ENCODE assay signal across 18 mouse cellular contexts in the genomic region with DNA sequence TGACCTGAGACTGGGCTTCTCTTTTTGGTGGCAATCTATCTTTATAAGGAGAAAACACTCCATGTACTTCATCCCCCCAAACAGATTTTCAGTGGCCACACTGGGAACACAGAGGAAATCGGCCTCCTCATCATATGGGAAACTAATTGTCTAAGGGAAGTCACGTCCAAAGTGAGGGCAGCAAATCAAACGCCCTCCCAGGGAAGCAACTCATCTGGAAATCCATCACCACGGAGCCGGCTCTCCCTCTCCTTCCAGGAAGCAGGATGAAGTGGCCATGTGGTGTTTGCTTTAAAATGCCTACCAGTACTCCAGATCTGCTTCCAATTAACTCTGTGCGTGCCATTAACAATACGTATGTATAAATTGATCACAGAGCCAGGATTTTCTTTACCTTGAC.
A peak's percentile ranks its signal among the peaks of the same experiment; 100 is the strongest.
DNase-seq lines count a peak whose midpoint lies in the region; ATAC-seq and TF ChIP-seq lines count a peak whose summit lies in the region.
"Had no signal": no experiment of that assay in that cellular context is flagged by ENCODE, and none has a peak within 500 bp of the region (broad histone marks: within the 10 kb centered on the region; RNA-seq: fewer than 3 reads in every experiment).

No protein-coding gene starts in this region.

- peak; percentile 9 for DNase-seq in hindbrain, embryonic 11.5 days (ENCODE audit: low spot score)
- no peak for DNase-seq in hindbrain, postnatal 0 days (ENCODE audit: low spot score)
- no peak for DNase-seq in heart, postnatal 0 days (ENCODE audit: low spot score)
- DNase-seq in mesoderm, embryonic 11.5 days (ENCODE audit: low read depth, low spot score) = peak; percentile 75
- DNase-seq in lung, postnatal 25 days (ENCODE audit: low spot score) = no peak
- no peak for DNase-seq in gastrocnemius, adult 8-10 months (ENCODE audit: low spot score in 2 of 2)
- no peak for DNase-seq in layer of hippocampus, adult 8-10 months (ENCODE audit: low spot score in 2 of 2)
- DNase-seq: cerebellum, adult 11-12 months; kidney, postnatal 4 days; thymus, postnatal 25 days had no signal

- WGBS in hindbrain, embryonic 11.5 days = 51% methylated on average over 7 of the region's 7 CpGs
- WGBS in hindbrain, postnatal 0 days = 53% methylated on average over 7 of the region's 7 CpGs
- WGBS in embryonic facial prominence, embryonic 12.5 days = 17% methylated on average over 7 of the region's 7 CpGs
- 34% methylated on average over 7 of the region's 7 CpGs for WGBS in heart, postnatal 0 days

- no peak overlapping the region for H3K4me2 ChIP-seq in hindbrain, embryonic 11.5 days (replicated peaks; ENCODE audit: low read depth, low read length)
- no peak overlapping the region for H3K4me2 ChIP-seq in hindbrain, postnatal 0 days (ENCODE audit: low read depth, low read length)
- no peak overlapping the region for H3K4me2 ChIP-seq in embryonic facial prominence, embryonic 12.5 days (replicated peaks)
- no peak overlapping the region for H3K4me2 ChIP-seq in heart, postnatal 0 days (ENCODE audit: low read depth, low read length)
- H3K4me2 ChIP-seq: embryonic facial prominence, embryonic 15.5 days; liver, embryonic 15.5 days; stomach, embryonic 15.5 days had no signal

- ATAC-seq in hindbrain, embryonic 11.5 days (ENCODE audit: low FRiP score) = no peak
- ATAC-seq in hindbrain, postnatal 0 days = no peak
- ATAC-seq in embryonic facial prominence, embryonic 12.5 days (ENCODE audit: insufficient number of reproducible peaks, insufficient read depth, low FRiP score, low TSS enrichment) = no peak
- ATAC-seq in heart, postnatal 0 days (ENCODE audit: insufficient read depth, low read depth) = peak; percentile 61; the same call in 1 of the 2 replicates
- ATAC-seq: forebrain, embryonic 16.5 days; intestine, embryonic 16.5 days had no signal

- no peaks in the 10 kb centered on the region for H3K9me3 ChIP-seq in hindbrain, embryonic 11.5 days (ENCODE audit: control insufficient read depth, low read length)
- H3K9me3 ChIP-seq in hindbrain, postnatal 0 days (ENCODE audit: low read length) = no peaks in the 10 kb centered on the region
- H3K9me3 ChIP-seq in embryonic facial prominence, embryonic 12.5 days = no peaks in the 10 kb centered on the region
- H3K9me3 ChIP-seq in heart, postnatal 0 days (replicated peaks; ENCODE audit: control insufficient read depth, low read length) = no peaks in the 10 kb centered on the region
- H3K9me3 ChIP-seq: embryonic facial prominence, embryonic 15.5 days; G1E; liver, embryonic 15.5 days; stomach, embryonic 15.5 days had no signal

- no peak overlapping the region for H3K4me3 ChIP-seq in hindbrain, embryonic 11.5 days (ENCODE audit: low read depth, low read length)
- no peak overlapping the region for H3K4me3 ChIP-seq in hindbrain, postnatal 0 days (ENCODE audit: low read length)
- no peak overlapping the region for H3K4me3 ChIP-seq in embryonic facial prominence, embryonic 12.5 days
- H3K4me3 ChIP-seq in heart, postnatal 0 days (ENCODE audit: low read depth, low read length) = no peak overlapping the region
- H3K4me3 ChIP-seq: embryonic facial prominence, embryonic 15.5 days; liver, embryonic 15.5 days; stomach, embryonic 15.5 days had no signal

- H3K27me3 ChIP-seq in hindbrain, embryonic 11.5 days (ENCODE audit: control insufficient read depth, insufficient read depth, low read length) = no peaks in the 10 kb centered on the region
- H3K27me3 ChIP-seq in hindbrain, postnatal 0 days (ENCODE audit: insufficient read depth, low read length) = no peaks in the 10 kb centered on the region
- H3K27me3 ChIP-seq in embryonic facial prominence, embryonic 12.5 days = no peaks in the 10 kb centered on the region
- H3K27me3 ChIP-seq in heart, postnatal 0 days (ENCODE audit: control insufficient read depth, insufficient read depth, low read length) = no peaks in the 10 kb centered on the region
- H3K27me3 ChIP-seq: embryonic facial prominence, embryonic 15.5 days; liver, embryonic 15.5 days; stomach, embryonic 15.5 days had no signal

- H3K4me1 ChIP-seq in hindbrain, embryonic 11.5 days (replicated peaks; ENCODE audit: control insufficient read depth, insufficient read depth, low read length) = no peaks in the 10 kb centered on the region
- no peaks in the 10 kb centered on the region for H3K4me1 ChIP-seq in hindbrain, postnatal 0 days (ENCODE audit: insufficient read depth, low read length)
- peaks cover 28% of the 10 kb centered on the region for H3K4me1 ChIP-seq in embryonic facial prominence, embryonic 12.5 days
- H3K4me1 ChIP-seq in heart, postnatal 0 days (ENCODE audit: control insufficient read depth, insufficient read depth) = peaks cover 39% of the 10 kb centered on the region

- H3K27ac ChIP-seq in hindbrain, embryonic 11.5 days (ENCODE audit: low read depth, low read length) = no peak overlapping the region
- no peak overlapping the region for H3K27ac ChIP-seq in hindbrain, postnatal 0 days
- peak overlapping the region; percentile 7; the same call in 1 of the 2 replicates for H3K27ac ChIP-seq in embryonic facial prominence, embryonic 12.5 days
- peak overlapping the region; percentile 55 for H3K27ac ChIP-seq in heart, postnatal 0 days (ENCODE audit: low read depth)
- H3K27ac ChIP-seq: embryonic facial prominence, embryonic 15.5 days; liver, embryonic 15.5 days; macrophage; stomach, embryonic 15.5 days had no signal

- TF ChIP-seq CTCF in hindbrain, postnatal 0 days (IDR thresholded peaks at IDR 0.05; ENCODE audit: low read depth) = no peak
- TF ChIP-seq CTCF in heart, postnatal 0 days (IDR thresholded peaks at IDR 0.05; ENCODE audit: low read depth) = no peak

- H3K36me3 ChIP-seq in hindbrain, embryonic 11.5 days (ENCODE audit: control insufficient read depth, insufficient read depth, low read length) = no peaks in the 10 kb centered on the region
- no peaks in the 10 kb centered on the region for H3K36me3 ChIP-seq in hindbrain, postnatal 0 days (ENCODE audit: insufficient read depth, low read length)
- H3K36me3 ChIP-seq in embryonic facial prominence, embryonic 12.5 days = no peaks in the 10 kb centered on the region
- no peaks in the 10 kb centered on the region for H3K36me3 ChIP-seq in heart, postnatal 0 days (replicated peaks; ENCODE audit: control insufficient read depth, insufficient read depth, low read length)
- H3K36me3 ChIP-seq: embryonic facial prominence, embryonic 15.5 days; G1E; liver, embryonic 15.5 days; stomach, embryonic 15.5 days had no signal

- no peak overlapping the region for H3K9ac ChIP-seq in hindbrain, embryonic 11.5 days (ENCODE audit: low read depth, low read length)
- H3K9ac ChIP-seq in hindbrain, postnatal 0 days (replicated peaks; ENCODE audit: low read length) = no peak overlapping the region
- H3K9ac ChIP-seq in embryonic facial prominence, embryonic 12.5 days = no peak overlapping the region
- no peak overlapping the region for H3K9ac ChIP-seq in heart, postnatal 0 days (replicated peaks; ENCODE audit: low read depth, low read length)
- H3K9ac ChIP-seq: embryonic facial prominence, embryonic 15.5 days; liver, embryonic 15.5 days; stomach, embryonic 15.5 days had no signal

- 0 out of 2 replicates have a peak, but pooled peaks have one; percentile 64 for TF ChIP-seq EP300 in heart, postnatal 0 days (IDR thresholded peaks at IDR 0.05; ENCODE audit: low read depth)

Comparison
In these comparisons a context has a peak if more than half of its experiments do, and no peak if none do; other contexts are left out.
1. DNase-seq: peak in hindbrain, embryonic 11.5 days (single experiment) and mesoderm, embryonic 11.5 days (single experiment); none in hindbrain, postnatal 0 days (single experiment), heart, postnatal 0 days (single experiment), lung, postnatal 25 days (single experiment), gastrocnemius, adult 8-10 months (0 of 2) and layer of hippocampus, adult 8-10 months (0 of 2).
2. H3K27ac ChIP-seq: peak in embryonic facial prominence, embryonic 12.5 days (single experiment) and heart, postnatal 0 days (single experiment); none in hindbrain, embryonic 11.5 days (single experiment) and hindbrain, postnatal 0 days (single experiment).